Mouse (Mus musculus): ENCODE results near the gene Gimap9. TPM values are rescaled to one million over a fixed set of nuclear protein-coding genes. Genes with fewer than 3 reads are reported as not detected.

The Gimap9 gene
- total and polyA plus RNA-seq, 2 experiments from 2014 or later: 1.2 to 2.1 TPM

DNA sequence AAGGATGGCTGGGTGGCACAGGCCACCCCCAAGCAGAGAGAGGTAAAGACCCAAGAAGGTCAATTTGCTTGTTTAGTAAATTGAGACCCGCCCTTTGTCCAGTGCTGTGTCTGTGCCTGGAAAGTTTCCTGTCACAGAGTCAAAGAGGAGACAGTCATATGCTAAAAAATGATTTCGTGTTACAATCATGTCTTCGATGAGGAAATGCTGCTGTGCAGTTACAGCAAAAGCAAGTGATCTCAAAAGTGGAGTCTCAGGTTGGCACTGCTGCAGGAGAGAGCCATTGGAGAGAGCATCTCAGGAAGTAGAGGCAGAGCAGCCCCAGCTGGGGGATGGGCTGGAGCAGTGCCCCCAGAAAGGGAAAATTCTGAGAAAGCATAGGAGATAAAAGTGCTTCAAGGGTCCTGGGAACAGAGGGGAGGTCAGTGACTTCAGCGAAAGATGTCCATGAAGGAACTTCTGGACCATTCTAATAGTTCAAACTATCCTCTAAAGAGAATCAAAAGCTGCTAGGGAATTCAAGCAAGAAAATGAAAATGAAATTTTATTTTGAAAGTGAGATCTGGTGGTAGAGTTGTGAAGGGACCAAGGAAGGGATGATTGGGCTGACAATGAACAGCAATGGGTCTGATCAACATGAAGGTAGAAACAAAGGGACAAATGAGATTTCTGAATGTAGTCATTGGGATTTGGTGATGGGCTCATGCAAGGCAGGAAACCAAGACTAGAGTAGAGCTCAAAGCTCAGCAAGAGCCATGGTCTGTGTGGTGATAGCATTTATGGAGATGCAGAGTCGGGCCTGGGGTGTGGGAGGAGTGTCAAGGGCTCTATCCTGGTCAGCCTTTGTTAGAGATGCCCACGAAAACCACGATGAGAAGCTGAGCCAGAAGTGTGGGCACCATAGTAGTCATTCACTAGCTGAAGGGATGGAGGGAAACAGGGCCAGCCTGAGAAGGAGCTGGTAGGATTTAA lies 10.1 kb downstream of the Gimap9 start:
- H3K4me1 ChIP-seq (ENCODE audit: insufficient read depth, low read length): no peaks in the 10 kb centered on the region
- ATAC-seq: no peak

GRCm38 (mm10) chr6:48687077-48687476 lies 11.1 kb downstream of the Gimap9 start:
- Histone ChIP-seq H3K36me3 (ENCODE audit: insufficient read depth, low read length) (no peaks in the 10 kb centered on the region), H3K4me2 (ENCODE audit: low read depth, low read length) (no peak overlapping the region), H3K4me1 (ENCODE audit: insufficient read depth, low read length) (no peaks in the 10 kb centered on the region), H3K27me3 (ENCODE audit: insufficient read depth, low read length) (no peaks in the 10 kb centered on the region; the same call in 1 of the 2 replicates), H3K9me3 (ENCODE audit: low read length) (no peaks in the 10 kb centered on the region), H3K4me3 (ENCODE audit: low read length) (no peak overlapping the region), H3K27ac (no peak overlapping the region), H3K9ac (replicated peaks; ENCODE audit: low read length) (no peak overlapping the region)
- TF ChIP-seq CTCF (IDR thresholded peaks at IDR 0.05; ENCODE audit: low read depth): no peak
- ATAC-seq (no peak), DNase-seq (ENCODE audit: low spot score) (no peak)
- WGBS: 71% methylated on average over 2 of the region's 2 CpGs

More for the DNA sequence above, 10.1 kb downstream of the Gimap9 start:
- no peak for DNase-seq (ENCODE audit: low spot score)
- Histone ChIP-seq H3K4me2 (ENCODE audit: low read depth, low read length) (no peak overlapping the region), H3K9me3 (ENCODE audit: low read length) (no peaks in the 10 kb centered on the region), H3K27ac (no peak overlapping the region), H3K36me3 (ENCODE audit: insufficient read depth, low read length) (no peaks in the 10 kb centered on the region), H3K4me3 (ENCODE audit: low read length) (no peak overlapping the region), H3K9ac (replicated peaks; ENCODE audit: low read length) (no peak overlapping the region), H3K27me3 (ENCODE audit: insufficient read depth, low read length) (no peaks in the 10 kb centered on the region; the same call in 1 of the 2 replicates)
- no peak for TF ChIP-seq CTCF (IDR thresholded peaks at IDR 0.05; ENCODE audit: low read depth)
- WGBS: 80% methylated on average over 7 of the region's 7 CpGs

DNA sequence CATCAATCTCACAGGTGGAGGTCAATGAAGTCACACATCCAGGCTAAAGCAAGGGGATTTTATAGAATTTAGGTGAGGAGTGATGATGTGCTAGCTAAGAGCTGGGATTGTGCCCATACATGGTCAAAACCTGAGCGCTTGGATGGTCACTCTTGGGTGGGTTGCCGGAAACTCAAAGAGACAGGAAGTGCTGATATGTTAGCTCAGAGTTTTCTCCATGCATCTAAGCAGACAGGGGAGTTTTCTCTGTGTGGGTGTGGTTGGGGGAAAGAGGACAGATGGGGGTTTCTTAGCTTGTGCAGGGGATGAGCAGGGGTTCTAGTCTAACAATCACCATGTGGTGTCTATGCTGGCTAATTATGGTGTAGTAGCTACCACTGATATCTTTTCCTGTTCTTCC lies 13.4 kb downstream of the Gimap9 start:
- ATAC-seq: no peak
- Histone ChIP-seq H3K27me3 (ENCODE audit: insufficient read depth, low read length) (no peaks in the 10 kb centered on the region; the same call in 1 of the 2 replicates), H3K27ac (no peak overlapping the region), H3K36me3 (ENCODE audit: insufficient read depth, low read length) (no peaks in the 10 kb centered on the region), H3K4me1 (ENCODE audit: insufficient read depth, low read length) (no peaks in the 10 kb centered on the region), H3K9me3 (ENCODE audit: low read length) (no peaks in the 10 kb centered on the region), H3K4me2 (ENCODE audit: low read depth, low read length) (no peak overlapping the region), H3K9ac (replicated peaks; ENCODE audit: low read length) (no peak overlapping the region), H3K4me3 (ENCODE audit: low read length) (no peak overlapping the region)
- TF ChIP-seq CTCF (IDR thresholded peaks at IDR 0.05; ENCODE audit: low read depth): no peak
- no peak for DNase-seq (ENCODE audit: low spot score)
- 94% methylated on average over 2 of the region's 2 CpGs for WGBS

- WGBS: 88% methylated on average over 6 of the region's 6 CpGs
These were observed 17.0 kb downstream of the Gimap9 start for GRCm38 (mm10) chr6:48692962-48693361.

GRCm38 (mm10) chr6:48696830-48697554 lies 21.1 kb downstream of the Gimap9 start:
- H3K9me3 ChIP-seq (ENCODE audit: low read length): no peaks in the 10 kb centered on the region
- no peak for TF ChIP-seq CTCF (IDR thresholded peaks at IDR 0.05; ENCODE audit: low read depth)
- H3K27ac ChIP-seq: no peak overlapping the region
- ATAC-seq (no peak), DNase-seq (ENCODE audit: low spot score) (no peak)
- no peak overlapping the region for H3K9ac ChIP-seq (replicated peaks; ENCODE audit: low read length)
- no peaks in the 10 kb centered on the region for H3K36me3 ChIP-seq (ENCODE audit: insufficient read depth, low read length)
- H3K27me3 ChIP-seq (ENCODE audit: insufficient read depth, low read length): no peaks in the 10 kb centered on the region
- no peaks in the 10 kb centered on the region for H3K4me1 ChIP-seq (ENCODE audit: insufficient read depth, low read length)
- no peak overlapping the region for H3K4me3 ChIP-seq (ENCODE audit: low read length)
- 83% methylated on average over 4 of the region's 4 CpGs for WGBS
- H3K4me2 ChIP-seq (ENCODE audit: low read depth, low read length): no peak overlapping the region

More at GRCm38 (mm10) chr6:48692962-48693361, 17.0 kb downstream of the Gimap9 start:
- no peaks in the 10 kb centered on the region for H3K27me3 ChIP-seq (ENCODE audit: insufficient read depth, low read length)
- H3K4me3 ChIP-seq (ENCODE audit: low read length): no peak overlapping the region
- H3K4me1 ChIP-seq (ENCODE audit: insufficient read depth, low read length): no peaks in the 10 kb centered on the region
- H3K9ac ChIP-seq (replicated peaks; ENCODE audit: low read length): no peak overlapping the region
- no peaks in the 10 kb centered on the region for H3K9me3 ChIP-seq (ENCODE audit: low read length)
- no peaks in the 10 kb centered on the region for H3K36me3 ChIP-seq (ENCODE audit: insufficient read depth, low read length)
- H3K27ac ChIP-seq: no peak overlapping the region
- TF ChIP-seq CTCF (IDR thresholded peaks at IDR 0.05; ENCODE audit: low read depth): no peak
- H3K4me2 ChIP-seq (ENCODE audit: low read depth, low read length): no peak overlapping the region
- ATAC-seq (no peak), DNase-seq (ENCODE audit: low spot score) (no peak)

GRCm38 (mm10) chr6:48697555-48697930 lies 21.6 kb downstream of the Gimap9 start:
- TF ChIP-seq CTCF (IDR thresholded peaks at IDR 0.05; ENCODE audit: low read depth): no peak
- DNase-seq (ENCODE audit: low spot score): no peak

More at GRCm38 (mm10) chr6:48697555-48697930, 21.6 kb downstream of the Gimap9 start:
- WGBS: 62% methylated on average over 1 of the region's 1 CpGs
- Histone ChIP-seq H3K4me2 (ENCODE audit: low read depth, low read length) (no peak overlapping the region), H3K9ac (replicated peaks; ENCODE audit: low read length) (no peak overlapping the region), H3K27ac (no peak overlapping the region), H3K4me3 (ENCODE audit: low read length) (no peak overlapping the region), H3K9me3 (ENCODE audit: low read length) (no peaks in the 10 kb centered on the region), H3K4me1 (ENCODE audit: insufficient read depth, low read length) (no peaks in the 10 kb centered on the region), H3K36me3 (ENCODE audit: insufficient read depth, low read length) (no peaks in the 10 kb centered on the region), H3K27me3 (ENCODE audit: insufficient read depth, low read length) (no peaks in the 10 kb centered on the region)
- no peak for ATAC-seq
